Mouse (Mus musculus) left cerebral cortex, adult 8-10 months (tissue): ENCODE results near the gene Atrnl1. TPM values are rescaled to one million over a fixed set of nuclear protein-coding genes. Genes with fewer than 3 reads are reported as not detected.

Experiments
- DNase-seq, 2 experiments: peaks; one replicate each; pipeline ENCODE4 v3.0.0; 2022; ENCODE audit warnings: low spot score in 2 of 2
- total RNA-seq, 4 experiments: library from RNA; stranded (reverse); gene quantifications; 2 replicates each; pipeline ENCODE4 v1.2.4; 2022

Gene Atrnl1
- total RNA-seq, 4 experiments from 2014 or later = 89.3 to 99.2 (median 94.1) TPM

- no peak for DNase-seq
Measured at GRCm38 (mm10) chr19:58111291-58111690, 500.5 kb downstream of the Atrnl1 start.

- no peak for DNase-seq
Measured at GRCm38 (mm10) chr19:58112151-58112550, 501.3 kb downstream of the Atrnl1 start.

- no peak for DNase-seq
Measured at GRCm38 (mm10) chr19:58113092-58113731, 502.4 kb downstream of the Atrnl1 start.

- DNase-seq = no peak
Measured at GRCm38 (mm10) chr19:58117595-58117994, 506.8 kb downstream of the Atrnl1 start.

GRCm38 (mm10) chr19:58118141-58118835 is 507.5 kb downstream of the Atrnl1 start:
- peak in 1 of 2 experiments; percentile 39 for DNase-seq

GRCm38 (mm10) chr19:58118864-58119263 is 508.0 kb downstream of the Atrnl1 start:
- no peak for DNase-seq

GRCm38 (mm10) chr19:58119681-58120173 is 508.9 kb downstream of the Atrnl1 start:
- DNase-seq = no peak

GRCm38 (mm10) chr19:58120661-58121060 is 509.8 kb downstream of the Atrnl1 start:
- no peak for DNase-seq

GRCm38 (mm10) chr19:58121628-58122027 is 510.8 kb downstream of the Atrnl1 start:
- no peak for DNase-seq

GRCm38 (mm10) chr19:58123620-58124019 is 512.8 kb downstream of the Atrnl1 start:
- DNase-seq = no peak

- no peak for DNase-seq
Measured at GRCm38 (mm10) chr19:58124566-58124965, 513.7 kb downstream of the Atrnl1 start.

- no peak for DNase-seq
Measured at GRCm38 (mm10) chr19:58125010-58125409, 514.2 kb downstream of the Atrnl1 start.

GRCm38 (mm10) chr19:58131896-58132295 is 521.1 kb downstream of the Atrnl1 start:
- no peak for DNase-seq

GRCm38 (mm10) chr19:58140191-58140784 is 529.5 kb downstream of the Atrnl1 start:
- no peak for DNase-seq

- no peak for DNase-seq
Measured at GRCm38 (mm10) chr19:58143853-58144454, 533.1 kb downstream of the Atrnl1 start.

GRCm38 (mm10) chr19:58145521-58145920 is 534.7 kb downstream of the Atrnl1 start:
- DNase-seq = no peak

GRCm38 (mm10) chr19:58151257-58151656 is 540.4 kb downstream of the Atrnl1 start:
- no peak for DNase-seq

GRCm38 (mm10) chr19:58161569-58161968 is 550.7 kb downstream of the Atrnl1 start:
- no peak for DNase-seq

GRCm38 (mm10) chr19:58164896-58165634 is 554.2 kb downstream of the Atrnl1 start:
- no peak for DNase-seq

- DNase-seq = no peak
Measured at GRCm38 (mm10) chr19:58165635-58166015, 554.8 kb downstream of the Atrnl1 start.

- DNase-seq = no peak
Measured at GRCm38 (mm10) chr19:58166147-58166546, 555.3 kb downstream of the Atrnl1 start.
